Mouse (Mus musculus) embryonic fibroblast, embryonic 13.5 days (primary cell): ENCODE results near the gene Eno4. TPM values are rescaled to one million over a fixed set of nuclear protein-coding genes. Genes with fewer than 3 reads are reported as not detected.
A peak's percentile ranks its signal among the peaks of the same experiment; 100 is the strongest.
"Not testable (repeated sequence)": the region's sequence is repeated elsewhere in the genome, so short reads cannot be mapped to it uniquely, and the experiment has no call there.

ENCODE experiments used
- H3K27ac ChIP-seq: 2 replicates; pipeline ENCODE4 v1.5.1; 2012; ENCODE audit warnings: low read length, control low read depth, inconsistent platforms; ENCODE audit not compliant: insufficient read depth
- H3K4me1 ChIP-seq: 2 replicates; pipeline ENCODE4 v1.6.1; 2011; ENCODE audit warnings: low read length; ENCODE audit not compliant: control insufficient read depth, insufficient read depth
- H3K4me3 ChIP-seq: 2 replicates; pipeline ENCODE4 v1.5.1; 2011; ENCODE audit warnings: mild to moderate bottlenecking, control low read depth, low read length; ENCODE audit not compliant: insufficient read depth
- CTCF ChIP-seq: IDR thresholded peaks from 2 replicates; pipeline ENCODE4 v1.5.1; 2011; ENCODE audit warnings: mild to moderate bottlenecking, control low read depth, low read length, moderate library complexity, borderline replicate concordance; ENCODE audit not compliant: insufficient read depth
- POLR2A ChIP-seq: IDR thresholded peaks from 2 replicates; pipeline ENCODE4 v1.6.1; 2011; ENCODE audit warnings: low read depth, mild to moderate bottlenecking, control low read depth, low read length, moderate library complexity
- polyA plus RNA-seq: library from polyadenylated mRNA; stranded (reverse); fragments of >200 nt; gene quantifications from 2 replicates; pipeline ENCODE4 v1.2.4, GENCODE M21; 2011; ENCODE audit warnings: low read depth; ENCODE audit not compliant: missing spikeins, insufficient read length

Gene Eno4
- not detected in 2 replicates for polyA plus RNA-seq

DNA sequence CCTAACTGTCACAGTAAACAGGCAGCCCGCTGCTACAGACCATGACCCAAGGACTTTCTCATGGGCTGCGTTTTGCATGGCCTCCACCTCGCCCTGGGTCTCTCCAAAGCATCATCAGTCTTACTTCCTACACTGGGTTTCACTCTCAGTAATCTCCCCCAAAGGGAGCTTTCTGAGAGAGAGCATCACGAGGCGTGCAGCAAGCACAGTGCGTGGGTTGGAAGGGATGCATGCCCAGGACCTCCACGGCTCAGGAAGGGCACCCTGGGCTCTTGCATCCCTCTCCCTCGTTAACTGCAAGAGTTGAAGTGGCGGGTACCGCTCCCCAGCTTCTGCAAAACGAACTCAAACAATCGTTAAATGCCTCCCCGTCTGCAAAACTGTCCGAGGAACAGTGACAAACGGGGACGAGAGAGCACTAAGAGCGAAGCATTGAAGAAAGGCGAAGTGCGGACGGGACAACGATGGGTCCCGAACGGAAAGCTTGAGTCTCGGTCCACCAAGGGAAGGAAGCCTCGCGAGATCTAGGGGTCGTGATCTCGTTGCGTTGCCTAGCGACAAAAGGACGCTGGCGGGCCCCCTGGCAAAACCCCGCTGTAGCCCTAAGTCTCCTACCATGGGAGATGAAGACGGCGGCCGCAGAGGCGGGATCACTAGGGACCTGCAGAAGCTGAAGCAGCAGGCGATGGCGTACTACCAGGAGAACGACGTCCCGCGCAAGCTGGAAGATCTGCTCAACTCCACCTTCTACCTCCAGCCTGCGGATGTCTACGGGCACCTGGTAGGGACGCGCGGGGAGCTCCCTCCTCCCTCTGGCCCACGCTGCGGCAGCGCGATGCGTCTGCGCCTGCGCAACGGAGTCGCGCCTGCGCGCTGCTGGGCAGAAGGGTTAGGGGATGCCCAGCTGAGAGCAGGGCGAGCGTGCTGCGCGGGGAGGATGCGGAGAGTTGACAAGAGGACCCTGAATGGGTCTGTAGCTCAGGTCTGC lies at the start of gene Eno4, which contains the start of gene Hspa12a:
Eno4 (plus strand) TSS at position 585 of the 988 bp plus-strand sequence.
Hspa12a (minus strand) TSS at position 814 of the 988 bp plus-strand sequence.
- no peaks in the 10 kb centered on the region for H3K4me1 ChIP-seq
- peak within 1 kb of the TSS; percentile 65 for H3K4me3 ChIP-seq
- peak within 1 kb of the TSS; percentile 43 for H3K27ac ChIP-seq
- TF ChIP-seq CTCF (no peak), POLR2A (peak; percentile 99)

DNA sequence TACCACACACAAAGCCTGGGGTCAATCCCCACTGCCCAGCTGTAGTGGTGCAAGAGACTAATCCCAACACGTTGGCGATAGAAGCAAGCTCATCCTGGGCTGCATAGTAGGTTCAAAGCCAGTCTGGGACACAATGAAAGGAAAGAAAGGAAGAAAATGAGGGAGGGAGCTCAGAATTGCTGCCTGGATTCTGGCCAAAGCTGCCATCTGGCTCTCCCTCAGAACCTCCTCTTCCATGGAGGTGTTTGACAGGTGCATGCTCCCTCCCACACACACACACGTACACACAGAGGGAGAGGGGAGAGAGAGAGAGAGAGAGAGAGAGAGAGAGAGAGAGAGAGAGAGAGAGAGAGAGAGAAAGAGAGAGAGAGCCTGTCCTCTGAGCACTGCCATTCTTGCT lies 47.0 kb upstream of the Eno4 start:
- H3K27ac ChIP-seq: no peak overlapping the region
- H3K4me1 ChIP-seq: no peaks in the 10 kb centered on the region
- H3K4me3 ChIP-seq: no peak overlapping the region
- TF ChIP-seq POLR2A (no peak), CTCF (no peak)

DNA sequence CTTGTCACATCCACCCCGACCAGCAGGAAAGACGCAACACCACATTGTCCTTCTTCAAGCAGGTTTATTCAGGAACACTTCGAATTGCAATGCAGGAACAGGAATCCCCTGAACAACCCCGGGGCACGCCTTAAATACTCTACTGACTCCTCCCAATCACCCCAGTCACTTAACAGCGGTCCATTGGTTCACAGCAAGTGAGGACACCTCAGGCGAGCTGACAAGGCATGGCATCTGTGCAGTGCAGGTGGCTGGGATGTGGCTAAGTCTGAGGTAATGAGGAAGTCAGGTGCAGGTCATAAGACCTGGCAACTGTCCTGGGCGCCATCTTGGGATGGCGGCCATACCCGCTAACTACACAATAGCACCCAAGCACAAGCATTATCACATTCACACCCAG lies 42.8 kb upstream of the Eno4 start:
- not testable (repeated sequence) for H3K4me3 ChIP-seq, H3K4me1 ChIP-seq, H3K27ac ChIP-seq

DNA sequence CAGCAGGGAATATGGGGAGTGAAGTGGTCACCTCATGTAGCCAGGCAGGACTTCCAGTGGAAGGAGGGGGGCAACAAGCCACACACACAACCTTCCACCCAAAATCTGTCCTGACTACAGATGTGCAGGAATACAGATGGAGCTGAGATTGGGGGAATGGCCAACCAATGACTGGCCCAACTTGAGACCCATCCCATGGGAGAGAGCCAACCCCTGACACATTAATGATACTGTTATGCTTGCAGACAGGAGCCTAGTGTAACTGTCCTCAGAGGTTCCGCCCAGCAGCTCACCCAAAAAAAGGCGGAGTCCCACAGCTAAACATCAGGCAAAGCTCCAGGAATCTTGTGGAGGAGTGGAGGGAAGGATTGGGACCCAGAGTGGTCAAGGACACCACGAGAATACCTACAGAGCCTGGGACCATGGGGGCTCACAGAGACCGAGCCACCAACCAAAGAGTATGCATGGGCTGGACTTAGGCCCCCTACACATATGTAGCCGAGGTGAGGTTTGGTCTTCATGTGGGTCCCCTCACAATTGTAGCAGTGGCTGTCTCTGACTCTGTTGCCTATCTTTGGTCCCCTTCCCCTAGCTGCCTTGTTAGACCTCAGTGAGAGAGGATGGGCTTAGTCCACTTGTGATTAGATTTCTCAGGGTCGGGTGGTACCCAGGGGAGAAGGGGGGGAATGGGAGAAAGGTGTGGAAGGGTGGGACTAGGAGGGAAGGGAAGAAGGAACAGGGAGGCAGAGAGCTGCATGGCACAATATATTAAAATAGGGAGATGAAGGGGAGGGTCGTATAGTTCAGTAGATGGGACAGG lies 39.9 kb upstream of the Eno4 start:
- H3K4me1 ChIP-seq: no peaks in the 10 kb centered on the region
- no peak overlapping the region for H3K4me3 ChIP-seq
- TF ChIP-seq POLR2A (no peak), CTCF (no peak)
- no peak overlapping the region for H3K27ac ChIP-seq

GRCm38 (mm10) chr19:58903899-58904327 lies 39.3 kb upstream of the Eno4 start:
- no peak overlapping the region for H3K27ac ChIP-seq
- H3K4me1 ChIP-seq: no peaks in the 10 kb centered on the region
- H3K4me3 ChIP-seq: peak overlapping the region; percentile 9; the same call in 1 of the 2 replicates
- no peak for TF ChIP-seq POLR2A
- TF ChIP-seq CTCF: peak; percentile 95

DNA sequence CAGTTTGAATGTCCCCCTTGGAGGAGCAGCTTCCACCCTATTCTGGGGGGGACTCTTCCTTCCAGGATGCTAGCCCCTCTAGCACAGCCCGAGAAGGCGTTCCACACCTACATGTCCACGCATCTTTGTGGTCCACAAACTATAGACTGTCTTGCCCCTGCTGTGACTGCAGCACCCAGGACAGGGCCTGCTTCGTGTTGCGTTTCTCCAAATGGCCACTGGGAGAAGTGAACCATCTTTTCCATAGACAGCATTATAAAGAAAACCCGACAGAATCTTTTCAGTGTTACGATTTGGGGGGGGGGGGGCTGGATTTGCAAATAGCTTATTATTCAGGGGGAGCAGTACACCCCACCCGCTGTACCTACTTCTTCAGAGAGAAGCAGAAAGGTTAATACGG lies 36.5 kb upstream of the Eno4 start:
- no peak overlapping the region for H3K4me3 ChIP-seq
- H3K27ac ChIP-seq: no peak overlapping the region
- TF ChIP-seq POLR2A (no peak), CTCF (no peak)
- no peaks in the 10 kb centered on the region for H3K4me1 ChIP-seq

DNA sequence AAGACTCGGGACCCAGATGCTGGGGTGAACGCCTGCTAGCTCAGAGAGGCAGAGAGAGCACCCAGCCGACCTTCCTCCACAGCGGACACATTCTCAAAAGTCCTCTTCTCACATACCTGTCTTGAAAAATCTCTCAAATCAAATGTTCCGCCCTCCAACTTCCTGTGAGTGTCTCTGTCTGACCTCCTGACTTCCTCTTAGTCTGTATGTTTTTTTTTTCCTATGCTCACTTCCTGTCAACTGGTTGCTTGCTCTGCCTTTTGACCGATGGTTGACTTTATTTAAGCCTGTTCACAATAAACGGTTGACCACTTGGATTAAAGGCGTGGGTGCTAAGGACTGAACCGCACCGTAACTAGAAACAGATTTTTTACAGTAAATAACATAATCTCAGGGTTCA lies 35.2 kb upstream of the Eno4 start:
- Histone ChIP-seq H3K4me3 (no peak overlapping the region), H3K27ac (no peak overlapping the region)

GRCm38 (mm10) chr19:58910941-58911368 lies 32.3 kb upstream of the Eno4 start:
- peak overlapping the region; percentile 10 for H3K4me3 ChIP-seq
- TF ChIP-seq CTCF (0 out of 2 replicates have a peak, but pooled peaks have one; percentile 4), POLR2A (no peak)
- H3K27ac ChIP-seq: no peak overlapping the region
- no peaks in the 10 kb centered on the region for H3K4me1 ChIP-seq

More for the DNA sequence above, 35.2 kb upstream of the Eno4 start:
- no peaks in the 10 kb centered on the region for H3K4me1 ChIP-seq
- TF ChIP-seq POLR2A: no peak
- TF ChIP-seq CTCF: no peak

- peak overlapping the region; percentile 10; the same call in 1 of the 2 replicates for H3K4me3 ChIP-seq
- TF ChIP-seq POLR2A: no peak
- 0 out of 2 replicates have a peak, but pooled peaks have one; percentile 21 for TF ChIP-seq CTCF
- H3K27ac ChIP-seq: no peak overlapping the region
- no peaks in the 10 kb centered on the region for H3K4me1 ChIP-seq
These were observed 31.8 kb upstream of the Eno4 start for GRCm38 (mm10) chr19:58911386-58911785.
